Mouse (Mus musculus): ENCODE data around the gene Copz1.

Gene Copz1

DNA sequence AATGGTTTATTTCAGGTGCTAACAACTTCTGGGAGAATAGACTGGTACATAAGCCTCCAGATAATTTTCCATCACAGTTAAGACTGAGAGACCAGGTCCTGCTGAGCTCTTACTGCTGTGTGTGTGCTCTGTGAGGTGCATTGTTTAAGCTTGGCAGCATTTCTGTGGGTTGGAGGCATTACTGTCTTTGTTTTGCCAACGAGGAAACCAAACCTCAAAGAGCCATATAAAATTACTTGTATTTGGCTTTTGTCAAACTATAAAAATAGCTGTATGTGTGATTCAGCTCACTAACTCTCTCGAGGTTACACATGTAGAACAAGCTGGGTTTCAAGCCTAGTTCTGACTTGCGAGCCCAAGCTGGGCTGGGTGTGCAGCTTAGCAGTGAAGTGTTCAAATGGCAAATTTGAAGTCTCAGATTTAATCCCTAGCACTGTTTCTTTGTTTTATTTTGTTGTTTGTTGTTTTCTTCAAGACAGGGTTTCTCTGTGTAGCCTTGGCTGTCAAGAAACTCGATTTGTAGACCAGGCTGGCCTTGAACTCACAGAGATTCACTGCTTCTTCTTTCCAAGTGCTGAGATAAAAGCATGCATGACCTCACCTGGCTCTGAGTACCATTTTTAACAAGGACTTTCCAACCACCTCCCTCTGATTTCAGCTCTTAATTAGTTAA, 20.3 kb downstream of the Copz1 start:
- DNase-seq (ENCODE audit: low spot score) = no peak

DNA sequence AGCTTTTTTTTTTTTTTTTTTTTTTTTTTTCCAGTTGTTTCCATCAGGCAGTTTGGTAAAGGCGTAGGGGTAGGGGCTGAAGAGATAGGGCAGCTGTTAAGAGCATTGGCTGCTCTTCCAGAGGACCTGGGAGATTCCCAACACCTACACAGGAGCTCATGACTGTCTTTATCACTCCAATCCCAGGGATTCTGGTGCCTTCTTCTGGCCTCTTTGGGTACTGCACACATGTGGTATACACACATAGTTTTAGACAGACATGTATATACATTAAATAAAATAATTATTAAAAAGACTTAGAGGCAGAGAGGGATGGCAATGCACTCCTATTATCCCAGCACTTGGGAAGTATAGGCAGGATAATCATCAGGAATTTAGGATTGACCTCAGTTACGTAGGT, 20.9 kb downstream of the Copz1 start:
- DNase-seq (ENCODE audit: low spot score) = no peak

DNA sequence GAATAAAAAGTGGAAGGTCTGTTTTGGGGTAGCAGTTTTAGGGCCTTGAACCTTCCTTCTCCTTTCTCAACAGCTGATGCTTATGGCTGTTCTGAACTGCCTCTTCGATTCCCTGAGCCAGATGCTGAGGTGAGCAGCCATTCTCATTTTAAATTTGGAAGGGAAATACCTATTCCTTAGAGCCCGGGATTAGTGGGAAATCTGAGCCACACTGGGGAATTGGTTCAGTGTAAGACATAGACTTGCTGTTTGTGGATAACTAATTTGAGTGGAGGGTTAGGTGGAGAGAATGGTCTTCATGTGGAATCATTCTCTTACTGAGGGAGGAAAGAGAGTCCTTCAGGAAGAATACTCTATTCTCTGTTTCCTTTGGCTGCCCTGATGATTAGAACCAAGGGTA, 22.1 kb downstream of the Copz1 start:
- DNase-seq (ENCODE audit: low spot score) = no peak

DNA sequence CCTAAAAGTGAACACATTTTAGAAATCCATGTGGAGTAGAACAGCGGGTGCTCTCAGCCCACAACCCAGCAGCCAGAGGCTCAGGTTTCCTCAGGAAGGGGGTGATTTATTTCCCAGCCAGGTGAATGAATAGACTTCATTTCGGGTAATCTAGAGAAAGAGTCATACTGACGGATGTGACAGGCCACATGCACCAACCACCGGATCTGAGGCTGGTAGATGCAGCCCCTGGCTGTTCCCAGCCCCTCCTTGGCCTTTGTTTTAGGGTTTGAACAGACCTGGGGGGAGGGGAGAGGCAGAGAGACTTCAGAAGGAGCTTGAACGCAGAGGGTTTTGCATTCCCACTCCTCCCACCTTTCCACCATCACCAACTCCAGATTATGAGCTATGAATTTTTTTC, 23.3 kb downstream of the Copz1 start:
- DNase-seq (ENCODE audit: low spot score) = no peak

DNA sequence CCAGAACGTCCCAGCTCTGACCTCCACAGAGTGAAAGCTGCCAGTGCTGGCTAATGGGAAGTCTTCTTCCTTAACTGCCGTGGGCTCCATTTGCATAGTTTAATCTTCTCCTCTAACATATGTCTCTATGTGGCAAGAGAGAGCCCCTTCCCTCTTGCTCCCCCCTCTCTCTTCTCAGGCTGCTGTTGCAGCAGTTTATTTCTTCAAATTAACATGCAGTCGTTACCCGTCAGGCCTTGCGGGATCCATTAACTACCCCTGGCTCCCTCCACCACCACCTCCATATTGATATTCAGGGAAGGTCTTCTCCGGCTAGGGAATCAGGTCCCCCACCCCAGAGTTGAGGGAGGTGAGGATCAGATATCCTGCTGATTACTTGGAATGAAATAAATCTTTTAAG, 24.8 kb downstream of the Copz1 start:
- DNase-seq (ENCODE audit: low spot score) = no peak

DNA sequence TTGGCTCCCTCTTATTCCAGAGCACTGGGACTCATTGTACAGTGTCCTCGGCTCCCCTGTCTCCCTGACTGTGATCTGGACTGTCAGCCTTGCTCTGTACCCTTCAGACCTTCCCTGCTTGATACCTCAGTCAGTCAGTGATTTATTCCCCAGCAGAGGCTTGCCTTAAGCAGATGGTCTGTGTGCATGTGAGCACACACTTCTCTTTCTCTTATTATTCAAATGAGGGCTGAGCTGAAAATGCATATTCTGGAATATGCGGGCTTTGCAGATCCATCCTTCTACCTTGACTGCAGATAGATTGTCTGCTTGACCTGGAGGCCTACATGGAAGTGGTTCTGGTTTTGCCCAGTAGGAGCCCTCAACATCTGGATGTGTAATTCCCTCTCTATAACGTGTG, 25.5 kb downstream of the Copz1 start:
- no peak for DNase-seq (ENCODE audit: low spot score)

DNA sequence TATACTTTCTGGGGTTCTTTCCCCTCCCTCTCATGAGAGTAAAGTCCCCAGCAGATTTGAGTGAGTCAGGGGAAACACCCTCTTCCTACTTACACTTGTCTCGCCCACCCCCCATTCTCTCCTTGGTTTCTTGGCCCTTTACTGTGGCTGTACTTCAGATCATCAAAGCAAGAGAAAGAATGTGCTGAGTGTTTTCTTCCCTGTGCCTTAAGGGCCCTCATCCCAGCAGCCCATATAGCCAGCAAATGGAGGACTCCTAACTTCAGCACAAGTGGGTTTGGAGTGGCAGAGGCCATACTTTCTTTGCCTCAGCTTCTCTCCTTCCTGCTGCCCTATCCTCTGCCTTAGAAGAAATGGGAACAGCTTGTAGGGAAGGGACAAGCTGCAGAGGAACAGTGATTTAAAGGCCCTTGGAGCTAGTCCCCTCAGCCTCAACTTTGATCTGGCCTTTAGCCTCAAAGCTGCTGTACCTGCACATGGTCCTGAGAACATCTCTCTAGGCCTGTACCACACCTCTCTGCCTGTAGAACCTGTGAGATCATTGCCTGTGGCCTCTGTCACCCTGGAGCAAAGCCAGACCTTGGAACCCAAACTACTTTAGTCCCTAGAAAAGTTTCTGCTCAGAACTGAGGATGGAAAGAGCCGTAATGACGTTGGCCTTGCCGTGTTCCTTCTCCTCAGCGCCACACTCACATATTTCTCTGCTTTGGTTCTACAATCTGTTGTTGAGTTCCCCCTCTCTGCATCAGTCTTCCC, 26.5 kb downstream of the Copz1 start:
- no peak for DNase-seq (ENCODE audit: low spot score)

DNA sequence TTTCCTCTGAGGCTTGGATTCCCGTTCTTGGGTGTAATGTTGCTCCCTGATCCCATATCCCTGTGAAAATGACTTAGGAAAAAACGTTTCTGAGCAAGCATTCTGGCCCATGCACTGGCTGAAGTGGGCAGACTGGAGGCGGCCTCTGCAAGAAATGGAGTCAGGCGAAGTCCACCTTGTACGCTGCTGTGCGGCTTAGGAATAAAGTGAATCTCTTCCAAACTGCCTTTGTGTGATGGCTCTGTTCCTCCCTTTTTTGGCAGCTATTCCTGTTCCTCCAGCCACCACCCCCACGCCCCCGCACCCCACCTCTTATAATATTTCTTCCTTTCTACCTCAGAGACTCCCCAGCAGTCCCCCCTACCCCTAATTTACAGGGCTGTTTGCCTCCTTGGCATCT, 27.1 kb downstream of the Copz1 start:
- DNase-seq (ENCODE audit: low spot score) = no peak

DNA sequence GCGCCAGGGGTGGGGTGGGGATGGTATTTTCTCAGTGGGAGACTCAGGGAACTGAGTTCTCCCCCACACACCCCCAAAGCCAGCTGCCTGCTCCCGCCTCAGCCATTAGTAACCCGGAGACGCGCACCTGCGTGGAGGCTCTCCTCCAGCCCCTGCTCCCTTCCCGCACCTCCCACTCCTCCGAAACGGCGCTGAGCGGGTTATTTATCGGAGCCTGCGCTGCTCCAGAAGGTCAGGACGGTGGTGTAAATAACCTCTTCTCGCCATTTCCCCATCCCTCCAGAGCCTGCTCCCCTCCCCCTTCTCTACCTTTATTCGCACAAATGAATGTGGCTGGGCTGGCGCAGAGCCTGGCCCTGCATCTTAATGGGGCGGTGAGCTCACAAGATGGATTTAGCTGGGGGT, 27.6 kb downstream of the Copz1 start:
- no peak for DNase-seq (ENCODE audit: low spot score)

DNA sequence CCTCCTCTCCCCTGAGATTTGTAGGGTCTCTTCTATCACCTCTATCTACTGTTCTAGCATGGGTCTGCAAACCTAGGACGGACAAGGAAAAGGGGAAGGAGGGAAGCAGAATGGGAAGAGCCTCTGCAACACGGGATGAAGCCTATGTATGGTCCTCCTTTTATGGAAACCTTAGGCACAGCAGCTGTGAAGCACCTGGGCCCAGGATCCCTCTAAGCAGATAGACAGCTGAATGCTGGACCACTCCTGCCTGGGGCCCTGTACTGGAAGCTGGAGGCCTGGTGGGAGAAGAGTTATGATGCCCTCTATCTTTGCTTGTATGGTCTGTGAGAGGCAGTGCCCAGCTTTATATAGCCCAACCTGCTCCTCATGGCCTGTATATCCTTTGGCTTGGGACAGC, 28.0 kb downstream of the Copz1 start:
- DNase-seq (ENCODE audit: low spot score) = no peak

DNA sequence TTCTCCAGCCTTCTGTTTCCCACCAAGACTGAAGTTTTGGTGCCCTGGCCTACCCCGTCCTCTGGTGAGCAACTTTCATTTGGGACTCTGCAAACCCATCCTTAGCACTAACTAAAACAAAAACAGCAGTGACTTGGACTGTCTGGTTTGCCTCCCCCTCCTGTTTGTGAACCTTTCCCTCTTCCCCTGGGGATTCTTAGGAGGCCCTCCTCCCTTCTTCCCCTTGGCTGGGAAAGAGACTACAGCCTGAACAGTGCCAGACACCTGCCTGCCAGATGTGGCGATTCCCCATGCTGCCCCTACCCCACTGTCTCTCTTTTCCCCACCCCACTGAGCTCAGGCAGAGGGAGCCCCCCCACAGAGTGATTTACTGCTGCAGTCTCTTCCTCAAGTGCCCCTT, 28.5 kb downstream of the Copz1 start:
- no peak for DNase-seq (ENCODE audit: low spot score)

DNA sequence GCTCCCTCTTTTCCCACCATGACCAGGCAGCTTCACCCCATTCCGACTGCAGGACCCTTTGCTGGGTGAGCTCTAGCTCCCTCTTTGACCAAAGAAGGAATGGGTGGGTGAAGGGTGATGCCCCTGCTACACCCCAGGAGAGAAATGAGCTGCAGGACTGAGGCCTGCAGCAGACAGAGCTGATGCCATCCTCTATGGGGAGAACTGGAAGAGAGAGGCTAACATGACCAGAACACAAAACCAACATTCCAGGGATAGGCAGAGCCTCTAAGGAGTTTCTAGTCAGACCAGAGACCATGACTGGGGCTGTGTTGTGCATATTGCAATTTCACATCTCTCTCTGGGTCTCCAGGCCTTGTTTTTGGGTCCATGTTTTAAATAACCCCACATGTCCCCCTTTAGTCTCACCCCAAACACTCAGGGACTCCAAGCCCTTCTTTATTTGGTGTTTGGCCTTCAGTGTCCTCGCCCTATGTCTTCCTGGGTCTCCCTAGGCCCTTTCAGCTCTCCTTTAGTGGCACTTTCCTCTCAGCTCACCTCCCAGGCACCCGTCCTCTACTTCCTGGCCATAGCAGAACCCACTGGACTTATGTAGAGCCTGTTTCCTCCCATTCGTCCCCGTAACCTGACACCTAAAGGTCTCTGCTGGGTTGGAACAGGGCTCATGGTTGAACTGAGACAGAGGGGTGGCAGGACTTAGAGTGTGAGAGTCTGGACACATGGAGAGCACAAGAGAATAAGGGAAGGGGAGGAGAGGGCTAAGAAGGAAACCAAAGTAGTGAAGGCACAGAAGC, 29.2 kb downstream of the Copz1 start:
- no peak for DNase-seq (ENCODE audit: low spot score)

DNA sequence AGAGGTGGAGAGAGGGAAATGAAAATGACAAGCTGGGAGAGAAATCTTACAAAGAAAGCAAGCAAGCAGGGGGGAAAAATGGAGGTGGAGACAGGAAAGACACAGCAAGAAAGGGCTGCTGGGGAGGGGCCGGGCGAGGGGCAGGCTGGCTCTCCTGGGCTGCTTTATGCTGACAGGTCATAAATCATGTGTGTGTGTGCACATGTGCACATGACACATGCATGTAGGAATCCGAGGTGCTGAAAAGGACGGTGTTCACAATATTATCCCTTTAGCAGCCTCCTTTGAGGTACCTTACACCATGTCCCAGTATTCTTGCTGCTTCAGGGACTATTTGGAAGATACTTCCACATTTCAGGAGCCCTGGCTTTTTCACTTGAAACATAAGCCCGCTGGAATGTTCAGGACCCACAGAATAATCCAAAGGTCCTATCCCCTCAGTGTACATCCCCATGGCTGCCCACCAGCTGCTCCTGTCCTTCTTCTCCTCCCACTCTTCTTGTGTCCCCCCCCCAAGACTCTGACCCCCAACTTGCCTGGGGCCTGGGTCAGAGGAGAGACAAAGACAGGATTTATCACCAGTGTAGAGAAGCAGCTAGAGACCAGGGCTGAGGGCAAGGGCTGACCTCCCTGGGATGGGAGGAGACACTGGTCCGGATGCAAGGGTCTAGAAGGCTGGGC, 30.0 kb downstream of the Copz1 start:
- no peak for DNase-seq (ENCODE audit: low spot score)

DNA sequence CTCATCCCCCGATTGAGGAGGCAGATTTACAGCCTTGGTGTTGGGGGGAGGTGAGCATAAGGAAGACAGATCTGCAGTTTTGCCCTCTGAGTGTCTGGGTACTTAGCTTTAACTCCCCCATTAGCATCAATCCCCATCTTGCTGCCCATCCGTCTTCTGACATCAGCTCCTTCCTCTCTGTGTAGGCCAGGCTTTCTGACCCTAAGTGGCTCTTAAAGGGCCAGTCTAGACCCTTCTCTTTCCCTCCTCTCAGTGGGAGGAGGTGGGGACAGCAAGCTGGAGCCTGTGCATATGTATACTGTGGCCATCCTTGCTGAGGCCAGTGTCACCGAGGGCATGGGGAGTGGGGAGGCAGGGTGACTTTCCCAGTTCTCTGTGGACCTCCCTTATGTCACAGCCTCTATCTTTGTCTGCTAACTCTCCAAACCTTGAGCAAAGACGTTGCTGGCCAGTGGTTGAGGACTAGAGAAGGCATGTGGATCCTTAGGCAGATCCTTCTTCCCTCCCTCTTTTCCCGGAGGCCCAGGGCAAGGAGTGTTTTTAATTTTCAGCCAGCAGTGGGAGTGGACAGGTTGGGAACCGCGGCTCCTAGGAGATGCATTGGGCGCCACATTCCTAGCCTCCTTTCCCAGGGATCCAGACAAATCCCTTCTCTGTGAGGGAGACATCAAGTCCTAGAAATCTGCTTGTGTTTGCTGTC, 31.6 kb downstream of the Copz1 start:
- no peak for DNase-seq (ENCODE audit: low spot score)

DNA sequence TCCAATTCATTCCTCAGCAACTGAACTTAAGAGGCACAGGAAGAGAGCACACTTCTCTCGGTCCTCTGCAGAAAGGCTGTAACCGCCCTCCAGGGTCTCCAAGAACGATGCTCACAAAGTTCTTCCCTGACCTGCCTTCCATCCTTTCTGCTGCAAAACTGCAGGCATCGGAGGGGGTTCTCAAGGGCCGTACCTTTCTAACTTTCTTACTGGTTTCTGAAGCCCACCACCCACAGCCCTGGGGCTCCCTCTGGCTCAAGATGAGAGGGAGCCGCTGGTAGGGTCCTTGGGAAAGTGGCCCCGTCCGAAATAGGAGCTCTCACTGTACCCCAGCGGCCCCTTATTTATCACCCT, 32.1 kb downstream of the Copz1 start:
- DNase-seq (ENCODE audit: low spot score) = no peak

DNA sequence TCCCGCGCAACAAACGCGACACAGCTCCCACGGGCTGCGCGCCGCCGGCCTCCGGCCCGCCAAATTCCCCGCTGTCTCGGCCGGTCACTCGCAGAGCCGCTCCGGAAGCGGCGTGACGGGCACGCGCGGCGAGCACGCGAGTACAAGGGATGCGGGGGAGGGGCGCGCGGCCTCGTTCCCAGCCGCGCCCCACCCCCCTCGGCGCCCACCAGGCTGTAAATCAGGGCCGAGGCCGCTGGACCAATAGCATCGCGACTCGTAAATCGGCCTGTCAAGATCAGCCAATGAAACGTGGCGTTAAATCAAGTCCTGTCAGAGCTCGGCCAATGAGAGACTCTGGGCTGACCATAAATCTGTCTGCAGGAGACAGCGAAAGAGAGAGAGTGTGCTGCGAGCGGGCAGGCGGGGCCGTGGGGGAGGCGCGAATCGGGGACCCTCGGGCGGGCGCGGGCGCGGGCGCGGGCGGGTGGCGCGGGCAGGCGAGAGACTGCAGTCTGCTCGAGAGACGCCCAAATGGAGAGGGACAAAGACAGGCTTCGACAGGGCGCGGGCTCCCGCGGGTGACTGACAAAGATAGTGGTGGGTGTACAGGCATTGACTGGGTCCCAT, 32.7 kb downstream of the Copz1 start:
- DNase-seq (ENCODE audit: low spot score) = peak; percentile 92

DNA sequence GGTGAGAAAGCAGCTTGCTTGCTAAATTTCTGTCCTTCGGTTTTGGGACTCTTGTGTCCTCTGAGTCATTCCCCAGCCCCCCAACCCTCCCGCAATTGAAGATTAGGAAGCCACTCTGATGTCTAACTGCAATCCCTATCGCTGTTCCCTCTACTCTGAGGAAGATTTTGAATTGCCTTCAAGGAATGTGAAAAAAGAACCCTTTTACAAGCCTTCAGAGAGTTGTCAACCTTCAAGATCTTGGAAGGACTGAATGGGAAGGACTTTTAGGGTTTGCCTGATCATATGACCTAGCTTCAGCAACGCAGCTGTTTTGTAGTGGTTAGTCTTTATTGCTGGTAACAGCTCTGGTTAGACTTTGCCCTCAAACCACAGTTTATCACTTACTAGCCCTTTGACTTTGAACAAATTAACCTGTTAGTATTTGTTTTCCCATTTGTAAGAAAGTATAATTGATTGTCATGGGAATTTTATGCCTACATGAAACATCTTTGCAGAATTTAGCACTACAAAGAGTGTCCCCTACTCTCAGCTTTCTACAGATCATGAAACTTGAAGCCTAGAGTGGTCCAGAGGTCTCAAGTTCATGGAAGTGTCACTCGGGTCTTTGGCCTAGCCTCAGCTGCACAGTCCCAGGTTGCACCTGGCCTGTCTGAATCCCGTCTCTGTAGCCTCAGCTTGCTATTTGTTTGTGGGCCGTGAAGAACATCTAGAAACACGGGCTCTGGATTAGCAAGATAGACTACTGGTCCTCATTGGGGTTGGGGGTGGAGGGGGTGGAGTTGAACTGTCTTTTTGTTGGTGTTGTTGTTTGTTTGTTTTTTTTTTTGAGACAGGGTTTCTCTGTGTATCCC, 33.5 kb downstream of the Copz1 start:
- DNase-seq (ENCODE audit: low spot score) = no peak

DNA sequence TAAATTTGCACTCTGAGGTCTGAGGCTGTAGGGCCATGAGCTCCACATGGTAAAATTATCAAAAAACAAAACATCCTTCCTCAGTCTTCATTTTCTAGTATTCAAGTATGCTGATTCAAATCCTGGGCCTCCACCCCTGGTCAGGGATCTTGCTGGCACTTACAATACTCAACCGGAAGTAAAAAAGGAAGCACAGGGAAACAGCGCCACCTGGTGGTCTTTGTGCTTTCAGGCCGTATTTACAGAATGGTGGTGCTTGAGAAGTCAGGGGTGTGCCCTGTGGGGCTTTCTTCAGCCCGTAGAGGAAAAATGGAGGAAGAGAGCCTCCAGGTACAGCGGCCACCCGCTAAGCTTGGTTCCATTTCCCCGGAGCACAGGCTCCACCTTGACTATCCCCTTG, 34.6 kb downstream of the Copz1 start:
- peak; percentile 93 for DNase-seq (ENCODE audit: low spot score)

DNA sequence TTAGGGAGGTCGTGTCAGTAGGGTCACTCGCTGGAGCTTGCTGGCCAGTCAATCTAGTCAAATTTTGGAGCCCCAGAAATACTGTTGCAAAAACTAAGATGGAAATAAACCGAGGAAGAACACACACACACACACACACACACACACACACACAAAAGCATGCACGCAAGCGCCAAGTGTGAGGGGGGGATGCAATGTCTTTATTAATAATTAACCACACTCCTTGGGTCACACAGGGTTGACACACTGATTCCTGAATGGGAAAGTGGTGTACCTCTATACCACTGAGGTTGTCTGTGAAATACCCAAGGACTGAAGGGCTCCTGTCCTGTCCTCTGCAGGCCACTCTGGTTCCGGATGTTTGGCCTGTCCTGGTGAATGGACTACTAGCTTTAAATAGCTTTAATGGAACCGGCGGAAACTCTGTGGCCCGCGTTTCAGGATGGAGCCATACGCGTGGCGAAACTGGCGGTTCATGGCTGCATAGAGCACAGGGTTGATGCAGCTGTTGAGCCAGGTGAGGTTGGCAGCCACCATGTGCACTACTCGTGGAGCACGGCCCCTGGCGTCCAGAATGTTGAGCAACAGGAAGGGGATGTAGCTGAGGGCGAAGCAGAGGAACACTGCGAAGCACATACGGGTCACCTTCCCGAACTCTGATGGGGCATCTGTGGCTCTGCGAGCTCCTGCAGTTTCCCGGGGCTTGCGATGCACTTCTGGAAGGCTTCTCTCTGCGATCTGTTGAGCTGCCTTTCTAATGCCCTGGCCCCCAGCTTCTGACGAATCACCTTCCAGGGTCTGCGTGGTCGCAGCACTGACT, 35.8 kb downstream of the Copz1 start:
- no peak for DNase-seq (ENCODE audit: low spot score)

Data from urinary bladder, postnatal 25 days (tissue).